Mouse (Mus musculus): ENCODE results near the gene Lama2. TPM values are rescaled to one million over a fixed set of nuclear protein-coding genes. Genes with fewer than 3 reads are reported as not detected.

Lama2 gene
- total and polyA plus RNA-seq, 3 experiments: not detected

- Histone ChIP-seq H3K9me3 (replicated peaks; ENCODE audit: insufficient read depth, low read length) (no peaks in the 10 kb centered on the region), H3K79me2 (ENCODE audit: control insufficient read depth, insufficient read depth, low read length, poor library complexity) (no peaks in the 10 kb centered on the region), H3K27ac (ENCODE audit: control insufficient read depth, low read depth, low read length) (no peak overlapping the region), H3K4me1 (ENCODE audit: control insufficient read depth in 1 of 2, insufficient read depth in 2 of 2, low read length in 2 of 2) (no peaks in the 10 kb centered on the region), H3K27me3 (ENCODE audit: control insufficient read depth in 1 of 2, insufficient read depth in 2 of 2, low read length in 2 of 2) (no peaks in the 10 kb centered on the region), H3K4me3 (ENCODE audit: control insufficient read depth in 1 of 2, insufficient read depth in 1 of 2, low read depth in 2 of 2, low read length in 2 of 2) (no peak overlapping the region), H3K36me3 (ENCODE audit: control insufficient read depth in 1 of 2, insufficient read depth in 2 of 2, low read length in 2 of 2) (no peaks in the 10 kb centered on the region), H3K9ac (ENCODE audit: control insufficient read depth, low read depth, low read length, poor library complexity, severe bottlenecking) (no peak overlapping the region)
- DNase-seq (ENCODE audit: low read depth, low spot score): no peak
- TF ChIP-seq MAZ (IDR thresholded peaks at IDR 0.05; ENCODE audit: low read depth, low read length): no peak
- no peak for TF ChIP-seq NRF1 (IDR thresholded peaks at IDR 0.05; ENCODE audit: insufficient read depth, low read depth, low read length, poor library complexity, severe bottlenecking)
- TF ChIP-seq GABPA (IDR thresholded peaks at IDR 0.05; ENCODE audit: low read depth, low read length): no peak
- no peak for TF ChIP-seq MYB (IDR thresholded peaks at IDR 0.05; ENCODE audit: low read depth, low read length)
- no peak for TF ChIP-seq MAX (IDR thresholded peaks at IDR 0.05; ENCODE audit: low read length)
These were observed 334.3 kb downstream of the Lama2 start for GRCm38 (mm10) chr10:27285098-27285860.

- Histone ChIP-seq H3K27ac (ENCODE audit: control insufficient read depth, low read depth, low read length) (no peak overlapping the region), H3K36me3 (ENCODE audit: control insufficient read depth in 1 of 2, insufficient read depth in 2 of 2, low read length in 2 of 2) (no peaks in the 10 kb centered on the region), H3K9me3 (replicated peaks; ENCODE audit: insufficient read depth, low read length) (no peaks in the 10 kb centered on the region), H3K4me3 (ENCODE audit: control insufficient read depth in 1 of 2, insufficient read depth in 1 of 2, low read depth in 2 of 2, low read length in 2 of 2) (no peak overlapping the region), H3K79me2 (ENCODE audit: control insufficient read depth, insufficient read depth, low read length, poor library complexity) (no peaks in the 10 kb centered on the region), H3K4me1 (ENCODE audit: control insufficient read depth in 1 of 2, insufficient read depth in 2 of 2, low read length in 2 of 2) (no peaks in the 10 kb centered on the region), H3K9ac (ENCODE audit: control insufficient read depth, low read depth, low read length, poor library complexity, severe bottlenecking) (no peak overlapping the region), H3K27me3 (ENCODE audit: control insufficient read depth in 1 of 2, insufficient read depth in 2 of 2, low read length in 2 of 2) (no peaks in the 10 kb centered on the region)
- TF ChIP-seq ZKSCAN1 (IDR thresholded peaks at IDR 0.05; ENCODE audit: low read depth, low read length) (no peak), TCF12 (IDR thresholded peaks at IDR 0.05; ENCODE audit: low read depth, low read length) (no peak), MAFK (IDR thresholded peaks at IDR 0.05; ENCODE audit: borderline replicate concordance, low read depth, low read length) (no peak), MAX (IDR thresholded peaks at IDR 0.05; ENCODE audit: low read length) (no peak), E2F4 (IDR thresholded peaks at IDR 0.05; ENCODE audit: borderline replicate concordance, low read depth, low read length) (no peak), MEF2A (IDR thresholded peaks at IDR 0.05; ENCODE audit: extremely low read depth, insufficient replicate concordance, low read depth, low read length, poor library complexity, severe bottlenecking) (no peak), MYC (IDR thresholded peaks at IDR 0.05; ENCODE audit: low read depth, low read length) (no peak), POLR2AphosphoS2 (IDR thresholded peaks at IDR 0.05; ENCODE audit: low read length) (no peak), MXI1 (IDR thresholded peaks at IDR 0.05; ENCODE audit: low read depth, low read length) (no peak), USF1 (IDR thresholded peaks at IDR 0.05; ENCODE audit: low read depth, low read length) (no peak), GABPA (IDR thresholded peaks at IDR 0.05; ENCODE audit: low read depth, low read length) (no peak)
- DNase-seq (ENCODE audit: low read depth, low spot score): no peak
These were observed 352.1 kb downstream of the Lama2 start for GRCm38 (mm10) chr10:27267432-27267831.

Data from MEL (cell line).